Comparison of ENCODE assay signal across 12 mouse cellular contexts in genomic region chr3:145825416-145826055, GRCm38 (mm10).
DNase-seq lines count a peak whose midpoint lies in the region; ATAC-seq lines count a peak whose summit lies in the region.
"Had no signal": no experiment of that assay in that cellular context is flagged by ENCODE, and none has a peak within 500 bp of the region (broad histone marks: within the 10 kb centered on the region; RNA-seq: fewer than 3 reads in every experiment).

No protein-coding gene starts in this region.

- H3K9ac ChIP-seq in hindbrain, embryonic 11.5 days (ENCODE audit: low read depth, low read length), result no peak overlapping the region
- no peak overlapping the region for H3K9ac ChIP-seq in hindbrain, embryonic 16.5 days (ENCODE audit: low read depth, low read length)
- no peak overlapping the region for H3K9ac ChIP-seq in forebrain, embryonic 13.5 days
- no peak overlapping the region for H3K9ac ChIP-seq in kidney, embryonic 15.5 days
- no peak overlapping the region for H3K9ac ChIP-seq in midbrain, embryonic 15.5 days
- H3K9ac ChIP-seq: heart, embryonic 15.5 days; liver, embryonic 14.5 days had no signal

- 40% methylated on average over 11 of the region's 11 CpGs for WGBS in hindbrain, embryonic 11.5 days
- 22% methylated on average over 11 of the region's 11 CpGs for WGBS in hindbrain, embryonic 16.5 days
- 18% methylated on average over 11 of the region's 11 CpGs for WGBS in forebrain, embryonic 13.5 days
- 65% methylated on average over 11 of the region's 11 CpGs for WGBS in kidney, embryonic 15.5 days
- 11% methylated on average over 11 of the region's 11 CpGs for WGBS in midbrain, embryonic 15.5 days

- H3K4me3 ChIP-seq in hindbrain, embryonic 11.5 days (ENCODE audit: low read depth, low read length), result no peak overlapping the region
- H3K4me3 ChIP-seq in hindbrain, embryonic 16.5 days (ENCODE audit: low read length), result no peak overlapping the region
- H3K4me3 ChIP-seq in forebrain, embryonic 13.5 days, result no peak overlapping the region
- H3K4me3 ChIP-seq in kidney, embryonic 15.5 days (replicated peaks), result no peak overlapping the region
- H3K4me3 ChIP-seq in midbrain, embryonic 15.5 days, result no peak overlapping the region
- H3K4me3 ChIP-seq: heart, embryonic 15.5 days had no signal

- peak overlapping the region; percentile 6; the same call in 1 of the 2 replicates for H3K27ac ChIP-seq in hindbrain, embryonic 11.5 days (ENCODE audit: low read depth, low read length)
- no peak overlapping the region for H3K27ac ChIP-seq in hindbrain, embryonic 16.5 days (ENCODE audit: low read depth, low read length)
- peak overlapping the region; percentile 54; the same call in 1 of the 2 replicates for H3K27ac ChIP-seq in forebrain, embryonic 13.5 days
- peak overlapping the region; percentile 71 for H3K27ac ChIP-seq in kidney, embryonic 15.5 days
- no peak overlapping the region for H3K27ac ChIP-seq in midbrain, embryonic 15.5 days
- H3K27ac ChIP-seq: heart, embryonic 15.5 days; liver, embryonic 14.5 days had no signal

- 0 out of 2 replicates have a peak, but pooled peaks cover 2% of the 10 kb centered on the region for H3K27me3 ChIP-seq in hindbrain, embryonic 11.5 days (ENCODE audit: control insufficient read depth, insufficient read depth, low read length)
- no peaks in the 10 kb centered on the region for H3K27me3 ChIP-seq in hindbrain, embryonic 16.5 days (replicated peaks; ENCODE audit: control insufficient read depth, insufficient read depth, low read length)
- H3K27me3 ChIP-seq in forebrain, embryonic 13.5 days, result no peaks in the 10 kb centered on the region
- no peaks in the 10 kb centered on the region for H3K27me3 ChIP-seq in kidney, embryonic 15.5 days
- H3K27me3 ChIP-seq in midbrain, embryonic 15.5 days (replicated peaks), result no peaks in the 10 kb centered on the region; the same call in 1 of the 2 replicates
- H3K27me3 ChIP-seq: heart, embryonic 15.5 days had no signal

- H3K36me3 ChIP-seq in hindbrain, embryonic 11.5 days (ENCODE audit: control insufficient read depth, insufficient read depth, low read length), result no peaks in the 10 kb centered on the region
- H3K36me3 ChIP-seq in hindbrain, embryonic 16.5 days (ENCODE audit: control insufficient read depth, insufficient read depth, low read length), result no peaks in the 10 kb centered on the region
- H3K36me3 ChIP-seq in forebrain, embryonic 13.5 days (ENCODE audit: poor library complexity, severe bottlenecking), result no peaks in the 10 kb centered on the region
- no peaks in the 10 kb centered on the region for H3K36me3 ChIP-seq in kidney, embryonic 15.5 days
- H3K36me3 ChIP-seq in midbrain, embryonic 15.5 days (replicated peaks), result no peaks in the 10 kb centered on the region
- H3K36me3 ChIP-seq: heart, embryonic 15.5 days had no signal

- H3K4me1 ChIP-seq in hindbrain, embryonic 11.5 days (replicated peaks; ENCODE audit: control insufficient read depth, insufficient read depth, low read length), result peaks cover 6% of the 10 kb centered on the region; the same call in 1 of the 2 replicates
- peaks cover 12% of the 10 kb centered on the region for H3K4me1 ChIP-seq in hindbrain, embryonic 16.5 days (ENCODE audit: control insufficient read depth, insufficient read depth, low read depth, low read length)
- peaks cover 62% of the 10 kb centered on the region for H3K4me1 ChIP-seq in forebrain, embryonic 13.5 days
- H3K4me1 ChIP-seq in kidney, embryonic 15.5 days, result peaks cover 39% of the 10 kb centered on the region
- H3K4me1 ChIP-seq in midbrain, embryonic 15.5 days, result peaks cover 26% of the 10 kb centered on the region

- peak; percentile 19 for DNase-seq in hindbrain, embryonic 11.5 days (ENCODE audit: low spot score)
- DNase-seq in right cerebral cortex, postnatal 36 days (ENCODE audit: low spot score in 2 of 2), result no peak
- no peak for DNase-seq in gastrocnemius, adult 18-20 months (ENCODE audit: low spot score)
- DNase-seq in heart, adult 9 months (ENCODE audit: low spot score in 2 of 2), result no peak
- DNase-seq: gastrocnemius, postnatal 14 days; lung, postnatal 4 days had no signal

- ATAC-seq in hindbrain, embryonic 11.5 days (ENCODE audit: low FRiP score), result peak; percentile 80
- ATAC-seq in hindbrain, embryonic 16.5 days, result no peak
- ATAC-seq in forebrain, embryonic 13.5 days, result peak; percentile 92
- no peak for ATAC-seq in kidney, embryonic 15.5 days (replicated peaks; ENCODE audit: low FRiP score)
- ATAC-seq in midbrain, embryonic 15.5 days (replicated peaks), result peak; percentile 78

- H3K4me2 ChIP-seq in hindbrain, embryonic 11.5 days (replicated peaks; ENCODE audit: low read depth, low read length), result 0 out of 2 replicates have a peak overlapping the region, but pooled peaks have one; percentile 3
- no peak overlapping the region for H3K4me2 ChIP-seq in hindbrain, embryonic 16.5 days (ENCODE audit: low read length)
- peak overlapping the region; percentile 19 for H3K4me2 ChIP-seq in forebrain, embryonic 13.5 days
- H3K4me2 ChIP-seq in kidney, embryonic 15.5 days, result 0 out of 2 replicates have a peak overlapping the region, but pooled peaks have one; percentile 25
- peak overlapping the region; percentile 19; the same call in 1 of the 2 replicates for H3K4me2 ChIP-seq in midbrain, embryonic 15.5 days
- H3K4me2 ChIP-seq: heart, embryonic 15.5 days had no signal

- no peaks in the 10 kb centered on the region for H3K9me3 ChIP-seq in hindbrain, embryonic 11.5 days (ENCODE audit: control insufficient read depth, low read length)
- H3K9me3 ChIP-seq in hindbrain, embryonic 16.5 days (ENCODE audit: control insufficient read depth, low read length), result no peaks in the 10 kb centered on the region
- H3K9me3 ChIP-seq in forebrain, embryonic 13.5 days (replicated peaks), result no peaks in the 10 kb centered on the region
- no peaks in the 10 kb centered on the region for H3K9me3 ChIP-seq in kidney, embryonic 15.5 days (replicated peaks)
- H3K9me3 ChIP-seq in midbrain, embryonic 15.5 days, result no peaks in the 10 kb centered on the region
- H3K9me3 ChIP-seq: heart, embryonic 15.5 days had no signal

Comparison
In these comparisons a context has a peak if more than half of its experiments do, and no peak if none do; other contexts are left out.
1. ATAC-seq: peak in hindbrain, embryonic 11.5 days (single experiment), forebrain, embryonic 13.5 days (single experiment) and midbrain, embryonic 15.5 days (single experiment); none in hindbrain, embryonic 16.5 days (single experiment) and kidney, embryonic 15.5 days (single experiment).
2. H3K27ac ChIP-seq: peak in hindbrain, embryonic 11.5 days (single experiment), forebrain, embryonic 13.5 days (single experiment) and kidney, embryonic 15.5 days (single experiment); none in hindbrain, embryonic 16.5 days (single experiment) and midbrain, embryonic 15.5 days (single experiment).